Mouse (Mus musculus): Measurements from ENCODE around the gene Tcf15.

GRCm38 (mm10) chr2:152142046-152142445, 1.3 kb upstream of the Tcf15 start:
- TF ChIP-seq ZNF384 (IDR thresholded peaks at IDR 0.05; ENCODE audit: low read depth, low read length): no peak
- no peak for TF ChIP-seq ZC3H11A (IDR thresholded peaks at IDR 0.05; ENCODE audit: borderline replicate concordance, low read depth, low read length)
- no peak for TF ChIP-seq HCFC1 (IDR thresholded peaks at IDR 0.05; ENCODE audit: borderline replicate concordance, insufficient read depth, low read length)
- no peak for TF ChIP-seq CHD2 (IDR thresholded peaks at IDR 0.05; ENCODE audit: low read depth, low read length)
- TF ChIP-seq MAFK (IDR thresholded peaks at IDR 0.05; ENCODE audit: insufficient read depth, low read depth, low read length): no peak

All from ES-E14 (cell line).